Mouse (Mus musculus) neural tube, embryonic 11.5 days (tissue): Measurements from ENCODE around the gene Pacsin1. TPM values are rescaled to one million over a fixed set of nuclear protein-coding genes. Genes with fewer than 3 reads are reported as not detected.

ENCODE experiments used
- ATAC-seq: fragments of 200-750 bp; cut with Nextera tagmentation; 2 replicates; pipeline ENCODE4 v1.8.0; 2017; ENCODE audit warnings: moderate number of reproducible peaks, mild to moderate bottlenecking, moderate TSS enrichment, moderate library complexity; ENCODE audit not compliant: insufficient read depth, low FRiP score, low TSS enrichment
- DNase-seq: peaks from one replicate; pipeline ENCODE4 v3.0.0-alpha.2; 2015; ENCODE audit warnings: low spot score
- H3K27ac ChIP-seq: fragments of 300-500 bp; sonication (generic); 2 replicates; pipeline ENCODE4 v1.5.1; 2014; ENCODE audit warnings: low read depth, mild to moderate bottlenecking, low read length
- H3K27me3 ChIP-seq: fragments of 300-500 bp; sonication (generic); 2 replicates; pipeline ENCODE4 v1.6.1; 2014; ENCODE audit warnings: mild to moderate bottlenecking, low read length, mixed read lengths; ENCODE audit not compliant: control insufficient read depth, insufficient read depth
- H3K36me3 ChIP-seq: fragments of 300-500 bp; sonication (generic); 2 replicates; pipeline ENCODE4 v1.6.1; 2014; ENCODE audit warnings: mild to moderate bottlenecking, low read length, moderate library complexity, mixed read lengths; ENCODE audit not compliant: control insufficient read depth, insufficient read depth
- H3K4me1 ChIP-seq: fragments of 300-500 bp; sonication (generic); 2 replicates; pipeline ENCODE4 v1.6.1; 2014; ENCODE audit warnings: low read length, mixed read lengths; ENCODE audit not compliant: control insufficient read depth, insufficient read depth
- H3K4me2 ChIP-seq: fragments of 300-500 bp; sonication (generic); 2 replicates; pipeline ENCODE4 v1.6.1; 2014; ENCODE audit warnings: low read depth, mild to moderate bottlenecking, moderate library complexity
- H3K4me3 ChIP-seq: fragments of 300-500 bp; sonication (generic); 2 replicates; pipeline ENCODE4 v1.5.1; 2014; ENCODE audit warnings: low read depth, low read length
- H3K9ac ChIP-seq: fragments of 300-500 bp; sonication (generic); 2 replicates; pipeline ENCODE4 v1.6.1; 2014; ENCODE audit warnings: mild to moderate bottlenecking, low read length
- H3K9me3 ChIP-seq: fragments of 300-500 bp; sonication (generic); 2 replicates; pipeline ENCODE4 v1.6.1; 2016; ENCODE audit warnings: low read length; ENCODE audit not compliant: control insufficient read depth
- WGBS: fragments of 180-500 bp; shearing (Covaris S2); extraction: QIAGEN DNeasy Blood & Tissue Kit; methylation state at CpG from one replicate; pipeline ENCODE4 v1.1.7; 2014; 5-methylcytosine and 5-hydroxymethylcytosine counted together
- polyA plus RNA-seq: library from polyadenylated mRNA; unstranded; fragments of >200 nt; fragmentation: Nextera tagmentation; extraction: Ambion mirVana; gene quantifications from 2 replicates; pipeline ENCODE4 v1.2.1, GENCODE M21; 2014

The Pacsin1 gene
- polyA plus RNA-seq, 1 experiment from 2014 or later, result 4.3 TPM

DNA sequence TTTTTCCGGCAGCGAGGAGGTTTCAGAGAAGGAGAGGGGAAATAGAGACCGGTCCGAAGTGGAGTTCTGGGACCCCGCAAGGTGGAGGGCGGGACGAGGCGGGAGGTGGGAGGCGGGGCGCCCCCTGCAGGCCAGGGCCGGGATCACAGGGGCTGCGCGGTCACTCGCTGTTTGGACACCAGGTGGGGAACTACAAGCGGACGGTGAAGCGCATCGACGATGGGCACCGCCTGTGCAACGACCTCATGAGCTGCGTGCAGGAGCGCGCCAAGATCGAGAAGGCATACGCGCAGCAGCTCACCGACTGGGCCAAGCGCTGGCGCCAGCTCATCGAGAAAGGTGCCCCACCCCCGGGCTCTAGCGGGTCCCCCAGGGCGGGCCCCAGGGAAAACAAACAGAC lies 47.2 kb downstream of the Pacsin1 start:
- H3K27ac ChIP-seq, result no peak overlapping the region
- H3K27me3 ChIP-seq, result peaks cover 3% of the 10 kb centered on the region; the same call in 1 of the 2 replicates
- peak; percentile 74 for DNase-seq

DNA sequence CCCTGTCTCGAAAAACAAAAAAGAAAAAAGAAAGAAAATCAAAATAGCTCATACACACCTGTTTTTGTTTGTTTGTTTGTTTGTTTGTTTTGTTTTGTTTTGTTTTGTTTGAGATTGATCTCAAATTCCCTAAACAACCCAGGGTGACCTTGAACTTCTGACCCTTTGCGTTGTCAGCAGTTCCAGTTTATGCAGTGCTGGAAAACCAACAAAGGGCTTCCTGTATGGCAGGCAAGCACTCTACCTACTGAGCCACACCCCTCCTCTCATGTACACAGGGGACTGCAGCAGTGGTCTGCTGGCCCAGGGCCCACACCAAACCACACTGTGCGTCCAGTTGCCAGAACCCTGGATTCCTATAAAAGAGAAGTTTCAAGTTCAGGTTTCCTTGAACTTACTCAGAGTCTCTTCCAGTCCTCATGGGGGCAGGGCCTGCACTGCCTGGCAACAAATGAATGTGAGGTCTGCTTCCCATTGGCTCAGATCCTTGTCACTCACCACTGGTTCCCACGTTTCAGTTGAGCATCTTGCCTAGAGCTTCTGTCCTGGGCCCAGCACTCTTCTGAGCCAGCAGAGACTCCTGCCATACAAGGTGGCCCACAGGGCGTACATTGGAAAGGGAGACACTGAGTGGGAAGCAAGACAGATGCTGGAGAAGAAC lies 48.8 kb downstream of the Pacsin1 start:
- Histone ChIP-seq H3K9ac (no peak overlapping the region), H3K4me2 (no peak overlapping the region), H3K27ac (no peak overlapping the region), H3K4me1 (peaks cover 2% of the 10 kb centered on the region; the same call in 1 of the 2 replicates), H3K27me3 (peaks cover 3% of the 10 kb centered on the region; the same call in 1 of the 2 replicates), H3K9me3 (no peaks in the 10 kb centered on the region), H3K4me3 (no peak overlapping the region), H3K36me3 (no peaks in the 10 kb centered on the region)
- peak; percentile 57 for DNase-seq
- ATAC-seq, result no peak
- 68% methylated on average over 5 of the region's 5 CpGs for WGBS

More for the DNA sequence above, 47.2 kb downstream of the Pacsin1 start:
- WGBS, result 2% methylated on average over 30 of the region's 34 CpGs
- Histone ChIP-seq H3K36me3 (no peaks in the 10 kb centered on the region), H3K4me2 (peak overlapping the region; percentile 44), H3K9ac (no peak overlapping the region), H3K4me3 (peak overlapping the region; percentile 9; the same call in 1 of the 2 replicates), H3K4me1 (peaks cover 2% of the 10 kb centered on the region; the same call in 1 of the 2 replicates), H3K9me3 (no peaks in the 10 kb centered on the region)
- no peak for ATAC-seq

DNA sequence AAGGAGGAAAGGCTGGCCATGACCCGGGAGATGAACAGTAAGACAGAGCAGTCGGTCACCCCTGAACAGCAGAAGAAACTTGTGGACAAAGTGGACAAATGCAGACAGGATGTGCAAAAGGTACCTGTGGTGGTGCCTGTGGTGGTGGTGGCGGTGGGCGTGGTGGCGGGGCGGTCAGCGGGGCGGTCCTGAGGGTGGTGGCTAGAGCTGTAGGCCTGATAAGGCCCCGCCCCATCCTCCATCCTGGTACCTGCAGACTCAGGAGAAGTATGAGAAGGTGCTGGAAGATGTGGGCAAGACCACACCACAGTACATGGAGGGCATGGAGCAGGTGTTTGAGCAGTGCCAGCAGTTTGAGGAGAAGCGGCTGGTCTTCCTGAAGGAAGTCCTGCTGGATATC lies 50.4 kb downstream of the Pacsin1 start:
- Histone ChIP-seq H3K27ac (no peak overlapping the region), H3K4me3 (no peak overlapping the region), H3K4me2 (no peak overlapping the region), H3K4me1 (peaks cover 2% of the 10 kb centered on the region; the same call in 1 of the 2 replicates), H3K36me3 (no peaks in the 10 kb centered on the region), H3K9me3 (no peaks in the 10 kb centered on the region), H3K9ac (no peak overlapping the region), H3K27me3 (peaks cover 3% of the 10 kb centered on the region; the same call in 1 of the 2 replicates)
- 26% methylated on average over 10 of the region's 10 CpGs for WGBS
- DNase-seq (no peak), ATAC-seq (no peak)

DNA sequence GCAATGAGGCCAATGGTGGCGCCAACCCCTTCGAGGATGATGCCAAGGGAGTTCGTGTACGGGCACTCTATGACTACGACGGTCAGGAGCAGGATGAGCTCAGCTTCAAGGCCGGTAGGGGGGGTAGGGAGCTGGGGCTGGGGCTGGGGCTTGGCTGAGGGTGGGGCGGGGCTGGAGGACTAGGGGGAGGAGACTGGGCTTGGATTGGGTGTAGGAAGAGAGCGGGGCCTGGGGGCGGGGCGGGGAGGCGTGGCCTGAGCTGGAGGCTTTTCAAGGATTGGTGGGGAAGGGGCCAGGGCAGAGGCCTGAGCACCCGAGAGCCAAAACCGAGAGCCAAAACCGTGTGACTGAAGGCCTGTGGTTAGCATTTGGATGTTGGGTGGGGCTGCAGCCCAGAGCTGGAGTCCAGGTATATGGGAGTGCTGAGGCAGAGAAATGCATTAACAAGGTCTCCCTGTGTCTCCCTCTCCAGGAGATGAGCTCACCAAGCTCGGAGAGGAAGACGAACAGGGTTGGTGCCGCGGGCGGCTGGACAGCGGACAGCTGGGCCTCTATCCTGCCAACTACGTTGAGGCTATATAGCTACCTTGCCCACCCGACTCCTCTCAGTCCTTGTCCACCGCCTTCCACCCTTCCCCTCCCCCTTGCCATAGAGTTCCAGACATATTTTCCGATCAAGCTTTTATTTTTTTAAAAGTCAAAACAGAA lies 52.8 kb downstream of the Pacsin1 start:
- peak; percentile 94 for DNase-seq
- Histone ChIP-seq H3K27ac (no peak overlapping the region), H3K9me3 (no peaks in the 10 kb centered on the region), H3K4me3 (no peak overlapping the region), H3K9ac (no peak overlapping the region), H3K4me1 (no peaks in the 10 kb centered on the region; the same call in 1 of the 2 replicates), H3K27me3 (peaks cover 3% of the 10 kb centered on the region; the same call in 1 of the 2 replicates), H3K4me2 (peak overlapping the region; percentile 47), H3K36me3 (no peaks in the 10 kb centered on the region)
- peak; percentile 91 for ATAC-seq
- WGBS, result 4% methylated on average over 25 of the region's 25 CpGs

DNA sequence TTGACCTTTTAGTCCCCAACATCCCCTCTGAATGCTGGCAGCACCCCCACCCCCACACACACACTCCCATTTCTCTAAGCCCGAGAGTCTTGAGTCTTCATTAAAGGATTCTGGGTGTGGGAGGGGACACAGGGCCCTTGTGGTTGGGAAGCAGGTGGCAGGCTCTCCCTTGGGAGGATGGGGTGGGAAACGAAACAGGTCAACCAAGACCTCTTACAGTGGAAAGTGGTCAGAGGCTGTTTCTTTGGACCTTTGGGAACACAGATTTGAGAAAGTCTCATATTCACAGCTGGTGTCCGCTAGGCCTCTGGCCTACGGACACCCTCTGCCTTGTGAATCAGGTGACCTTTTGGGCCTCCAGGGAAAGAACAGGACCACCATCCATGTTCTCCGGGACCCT lies 54.3 kb downstream of the Pacsin1 start:
- Histone ChIP-seq H3K36me3 (no peaks in the 10 kb centered on the region), H3K9ac (no peak overlapping the region), H3K4me2 (no peak overlapping the region), H3K9me3 (no peaks in the 10 kb centered on the region), H3K27ac (no peak overlapping the region), H3K4me1 (no peaks in the 10 kb centered on the region; the same call in 1 of the 2 replicates), H3K4me3 (no peak overlapping the region), H3K27me3 (peaks cover 3% of the 10 kb centered on the region; the same call in 1 of the 2 replicates)
- 78% methylated on average over 5 of the region's 5 CpGs for WGBS
- ATAC-seq (no peak), DNase-seq (no peak)

DNA sequence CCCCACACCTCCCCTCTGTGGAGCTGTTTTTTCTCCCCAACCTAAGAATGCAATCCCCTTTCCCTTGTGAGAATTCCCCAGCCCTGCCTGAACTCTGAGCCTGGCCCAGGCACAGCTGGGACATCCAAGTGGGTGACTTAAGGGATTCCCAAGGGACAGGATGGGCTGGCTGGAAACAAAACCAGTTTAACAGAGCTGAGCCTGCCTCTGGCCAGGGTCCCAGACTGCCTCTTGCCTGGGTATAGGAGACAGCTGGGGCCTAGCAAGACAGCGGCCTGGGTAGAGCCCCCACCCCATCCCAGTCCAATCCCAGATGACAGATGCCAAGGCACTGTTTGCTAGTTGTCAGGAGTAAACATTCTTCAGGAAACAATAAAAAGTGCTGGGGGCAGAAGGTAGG lies 57.5 kb downstream of the Pacsin1 start:
- Histone ChIP-seq H3K4me2 (no peak overlapping the region), H3K27ac (no peak overlapping the region), H3K27me3 (no peaks in the 10 kb centered on the region), H3K9ac (no peak overlapping the region), H3K9me3 (no peaks in the 10 kb centered on the region), H3K36me3 (no peaks in the 10 kb centered on the region), H3K4me1 (no peaks in the 10 kb centered on the region; the same call in 1 of the 2 replicates), H3K4me3 (no peak overlapping the region)
- DNase-seq (no peak), ATAC-seq (no peak)
- WGBS, result 86% methylated on average over 1 of the region's 1 CpGs

DNA sequence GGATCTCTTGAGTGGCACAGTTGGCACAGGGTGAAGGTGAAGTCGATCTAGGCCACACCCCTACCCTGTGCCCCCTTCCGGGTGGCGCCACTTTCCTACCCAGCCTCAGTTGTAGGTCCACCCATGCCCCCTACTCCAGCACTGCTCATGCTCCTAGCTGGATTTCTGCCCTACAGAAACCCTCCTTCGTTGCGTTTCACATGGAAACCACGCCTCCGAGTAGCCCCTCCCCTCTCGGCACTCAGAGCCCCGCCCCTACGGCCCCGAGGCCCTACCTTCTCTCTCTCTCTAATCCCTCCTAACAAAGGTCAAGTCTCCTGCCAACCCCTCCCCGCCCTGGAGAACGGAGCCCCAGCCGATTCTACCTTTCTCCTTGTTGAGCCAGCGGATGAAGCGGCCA lies 61.5 kb downstream of the Pacsin1 start:
- Histone ChIP-seq H3K9ac (peak overlapping the region; percentile 28), H3K4me1 (no peaks in the 10 kb centered on the region), H3K9me3 (no peaks in the 10 kb centered on the region), H3K36me3 (no peaks in the 10 kb centered on the region), H3K27ac (no peak overlapping the region), H3K4me3 (0 out of 2 replicates have a peak overlapping the region, but pooled peaks have one; percentile 12), H3K4me2 (peak overlapping the region; percentile 43), H3K27me3 (no peaks in the 10 kb centered on the region)
- DNase-seq, result peak; percentile 57
- 5% methylated on average over 16 of the region's 16 CpGs for WGBS
- no peak for ATAC-seq

DNA sequence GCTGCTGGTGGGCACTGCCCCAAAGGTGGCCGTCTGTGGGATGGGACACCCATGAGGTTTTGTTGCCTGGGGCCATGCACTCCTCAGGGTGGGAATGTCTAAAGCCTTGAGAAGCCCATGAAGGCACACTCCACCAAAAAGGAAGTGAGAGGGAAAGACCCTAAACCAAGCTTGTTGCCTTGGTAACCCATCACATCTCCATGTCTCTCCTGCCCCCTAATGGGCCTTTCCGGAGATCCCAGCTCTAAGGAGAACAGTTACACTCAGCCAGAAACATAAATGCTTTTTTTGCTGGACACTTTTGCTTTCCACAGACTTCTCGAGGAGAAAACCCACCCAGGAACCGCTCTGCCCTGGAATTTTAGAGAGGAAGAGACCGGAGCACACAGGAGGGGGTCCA lies 62.9 kb downstream of the Pacsin1 start:
- no peak for DNase-seq
- Histone ChIP-seq H3K4me2 (no peak overlapping the region), H3K9ac (no peak overlapping the region), H3K4me3 (no peak overlapping the region), H3K36me3 (no peaks in the 10 kb centered on the region), H3K9me3 (no peaks in the 10 kb centered on the region), H3K27me3 (no peaks in the 10 kb centered on the region), H3K27ac (no peak overlapping the region), H3K4me1 (no peaks in the 10 kb centered on the region)
- WGBS, result 56% methylated on average over 5 of the region's 5 CpGs
- no peak for ATAC-seq
